Mouse (Mus musculus) limb, embryonic 11.5 days (tissue): Measurements from ENCODE around the gene Slc12a5. TPM values are rescaled to one million over a fixed set of nuclear protein-coding genes. Genes with fewer than 3 reads are reported as not detected.

ENCODE experiments used
- ATAC-seq: fragments of 200-750 bp; cut with Nextera tagmentation; 2 replicates; pipeline ENCODE4 v1.8.0; 2017; ENCODE audit warnings: low read depth; ENCODE audit not compliant: insufficient number of reproducible peaks, low FRiP score, low TSS enrichment
- DNase-seq: peaks from one replicate; pipeline ENCODE4 v3.0.0-alpha.2; 2015; ENCODE audit warnings: low spot score
- H3K27ac ChIP-seq: fragments of 300-500 bp; sonication (generic); replicated peaks from 2 replicates; pipeline ENCODE4 v1.5.1; 2014; ENCODE audit warnings: low read depth, mild to moderate bottlenecking, low read length
- H3K27me3 ChIP-seq: fragments of 300-500 bp; sonication (generic); 2 replicates; pipeline ENCODE4 v1.6.1; 2014; ENCODE audit warnings: mild to moderate bottlenecking, low read length, mixed read lengths; ENCODE audit not compliant: control insufficient read depth, insufficient read depth
- H3K36me3 ChIP-seq: fragments of 300-500 bp; sonication (generic); 2 replicates; pipeline ENCODE4 v1.6.1; 2014; ENCODE audit warnings: mild to moderate bottlenecking, low read length, moderate library complexity, mixed read lengths; ENCODE audit not compliant: control insufficient read depth, insufficient read depth
- H3K4me1 ChIP-seq: fragments of 300-500 bp; sonication (generic); 2 replicates; pipeline ENCODE4 v1.6.1; 2014; ENCODE audit warnings: low read length, mixed read lengths; ENCODE audit not compliant: control insufficient read depth, insufficient read depth
- H3K4me2 ChIP-seq: fragments of 300-500 bp; sonication (generic); 2 replicates; pipeline ENCODE4 v1.6.1; 2014; ENCODE audit warnings: low read depth, mild to moderate bottlenecking, moderate library complexity; ENCODE audit not compliant: severe bottlenecking
- H3K4me3 ChIP-seq: fragments of 300-500 bp; sonication (generic); 2 replicates; pipeline ENCODE4 v1.5.1; 2014; ENCODE audit warnings: low read depth, low read length
- H3K9ac ChIP-seq: fragments of 300-500 bp; sonication (generic); 2 replicates; pipeline ENCODE4 v1.6.1; 2014; ENCODE audit warnings: mild to moderate bottlenecking, low read length
- H3K9me3 ChIP-seq: fragments of 300-500 bp; sonication (generic); 2 replicates; pipeline ENCODE4 v1.6.1; 2016; ENCODE audit warnings: low read length; ENCODE audit not compliant: control insufficient read depth
- WGBS: fragments of 180-500 bp; shearing (Covaris S2); extraction: QIAGEN DNeasy Blood & Tissue Kit; methylation state at CpG from one replicate; pipeline ENCODE4 v1.1.7; 2014; 5-methylcytosine and 5-hydroxymethylcytosine counted together
- polyA plus RNA-seq: library from polyadenylated mRNA; unstranded; fragments of >200 nt; fragmentation: Nextera tagmentation; extraction: Ambion mirVana; gene quantifications from 2 replicates; pipeline ENCODE4 v1.2.1, GENCODE M21; 2014

The Slc12a5 gene
- polyA plus RNA-seq, 1 experiment from 2014 or later: 0.92 TPM

DNA sequence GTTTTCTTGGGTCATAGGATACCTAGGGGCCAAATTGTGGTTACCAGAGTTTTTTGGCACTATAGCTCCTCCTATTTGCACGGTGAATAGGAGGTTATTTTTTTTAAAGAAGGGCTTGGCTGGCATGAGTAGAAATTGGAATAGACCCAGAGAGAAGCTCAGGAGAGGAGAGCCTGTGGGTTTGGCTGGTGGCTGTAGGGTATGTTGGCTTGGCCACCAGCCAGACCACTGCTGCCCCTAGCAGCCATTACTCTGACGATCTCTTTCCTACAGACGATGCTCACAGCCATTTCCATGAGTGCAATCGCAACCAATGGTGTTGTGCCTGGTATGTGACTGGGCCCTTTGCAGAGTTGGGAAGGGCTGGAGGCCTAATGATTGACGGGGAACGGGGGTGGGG, 15.0 kb downstream of the Slc12a5 start:
- no peak for DNase-seq
- Histone ChIP-seq H3K9ac (no peak overlapping the region), H3K4me2 (no peak overlapping the region), H3K27ac (no peak overlapping the region), H3K36me3 (no peaks in the 10 kb centered on the region), H3K27me3 (peaks cover 13% of the 10 kb centered on the region), H3K9me3 (no peaks in the 10 kb centered on the region), H3K4me3 (no peak overlapping the region), H3K4me1 (peaks cover 5% of the 10 kb centered on the region; the same call in 1 of the 2 replicates)
- no peak for ATAC-seq
- 89% methylated on average over 6 of the region's 6 CpGs for WGBS

GRCm38 (mm10) chr2:164979749-164980148, 19.1 kb downstream of the Slc12a5 start:
- Histone ChIP-seq H3K4me3 (no peak overlapping the region), H3K9ac (no peak overlapping the region), H3K4me1 (no peaks in the 10 kb centered on the region), H3K9me3 (no peaks in the 10 kb centered on the region), H3K27me3 (no peaks in the 10 kb centered on the region), H3K4me2 (no peak overlapping the region), H3K27ac (no peak overlapping the region), H3K36me3 (no peaks in the 10 kb centered on the region)
- DNase-seq: peak; percentile 83
- ATAC-seq: no peak
- WGBS: 22% methylated on average over 7 of the region's 7 CpGs

- H3K36me3 ChIP-seq: no peaks in the 10 kb centered on the region
- no peak overlapping the region for H3K4me3 ChIP-seq
- DNase-seq (no peak), ATAC-seq (no peak)
- no peaks in the 10 kb centered on the region for H3K27me3 ChIP-seq
- no peak overlapping the region for H3K9ac ChIP-seq
- no peak overlapping the region for H3K27ac ChIP-seq
- H3K4me2 ChIP-seq: no peak overlapping the region
- 85% methylated on average over 6 of the region's 6 CpGs for WGBS
- no peaks in the 10 kb centered on the region for H3K4me1 ChIP-seq
- H3K9me3 ChIP-seq: no peaks in the 10 kb centered on the region
These were observed 25.4 kb downstream of the Slc12a5 start for GRCm38 (mm10) chr2:164985962-164986361.

GRCm38 (mm10) chr2:164986371-164987027, 25.9 kb downstream of the Slc12a5 start:
- Histone ChIP-seq H3K4me1 (no peaks in the 10 kb centered on the region), H3K9ac (no peak overlapping the region), H3K27me3 (no peaks in the 10 kb centered on the region), H3K36me3 (no peaks in the 10 kb centered on the region), H3K27ac (no peak overlapping the region), H3K4me2 (no peak overlapping the region), H3K4me3 (no peak overlapping the region), H3K9me3 (no peaks in the 10 kb centered on the region)
- 72% methylated on average over 14 of the region's 14 CpGs for WGBS
- DNase-seq (no peak), ATAC-seq (no peak)

DNA sequence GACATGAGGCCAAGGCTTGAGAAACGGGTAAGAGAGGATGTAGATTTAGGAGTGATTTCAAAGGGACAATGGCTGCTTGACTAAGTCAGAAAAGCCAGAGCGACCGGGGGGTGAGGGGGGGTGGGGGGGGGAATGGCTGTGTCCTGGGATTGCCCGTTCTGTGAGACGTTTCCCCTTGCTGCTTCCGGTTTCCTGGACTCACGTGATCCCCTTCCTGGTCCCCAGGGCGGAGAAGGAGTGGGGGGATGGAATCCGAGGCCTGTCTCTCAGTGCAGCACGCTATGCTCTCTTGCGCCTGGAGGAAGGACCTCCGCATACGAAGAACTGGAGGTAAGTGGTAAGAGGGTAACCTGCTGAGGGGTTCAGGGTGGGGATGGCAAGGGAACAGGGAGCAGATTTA, 28.2 kb downstream of the Slc12a5 start:
- Histone ChIP-seq H3K4me2 (no peak overlapping the region), H3K36me3 (no peaks in the 10 kb centered on the region), H3K27ac (no peak overlapping the region), H3K27me3 (no peaks in the 10 kb centered on the region), H3K4me1 (no peaks in the 10 kb centered on the region), H3K9ac (no peak overlapping the region), H3K9me3 (no peaks in the 10 kb centered on the region), H3K4me3 (no peak overlapping the region)
- DNase-seq (no peak), ATAC-seq (no peak)
- WGBS: 68% methylated on average over 13 of the region's 13 CpGs

- Histone ChIP-seq H3K9me3 (no peaks in the 10 kb centered on the region), H3K36me3 (no peaks in the 10 kb centered on the region), H3K4me3 (no peak overlapping the region), H3K4me2 (no peak overlapping the region), H3K4me1 (no peaks in the 10 kb centered on the region), H3K9ac (no peak overlapping the region), H3K27me3 (peaks cover 7% of the 10 kb centered on the region; the same call in 1 of the 2 replicates), H3K27ac (no peak overlapping the region)
- ATAC-seq (no peak), DNase-seq (no peak)
- 75% methylated on average over 3 of the region's 3 CpGs for WGBS
These were observed 30.5 kb downstream of the Slc12a5 start for GRCm38 (mm10) chr2:164991111-164991510.

DNA sequence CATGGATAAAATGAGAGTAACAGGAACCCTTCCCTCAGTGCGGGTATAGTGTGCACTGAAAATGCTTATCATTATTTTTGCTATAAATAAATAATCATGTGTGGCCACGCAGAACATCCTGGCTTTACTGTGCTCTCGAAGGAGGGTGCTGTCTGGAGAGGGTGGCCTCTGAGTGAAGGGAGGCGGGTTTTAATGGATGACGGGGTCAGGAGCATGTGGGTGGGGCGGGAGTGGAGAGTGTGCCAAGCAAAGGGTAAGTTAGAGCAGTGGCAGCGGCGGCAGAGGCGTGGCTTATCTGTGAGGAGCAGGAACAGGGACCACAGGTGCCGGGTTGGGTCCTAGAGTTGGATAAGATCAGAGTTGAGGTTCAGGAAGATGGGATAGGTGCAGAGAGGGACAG, 31.2 kb downstream of the Slc12a5 start:
- H3K4me2 ChIP-seq: no peak overlapping the region
- H3K4me1 ChIP-seq: no peaks in the 10 kb centered on the region
- H3K9me3 ChIP-seq: no peaks in the 10 kb centered on the region
- H3K9ac ChIP-seq: no peak overlapping the region
- 44% methylated on average over 10 of the region's 10 CpGs for WGBS
- no peaks in the 10 kb centered on the region for H3K36me3 ChIP-seq
- peaks cover 13% of the 10 kb centered on the region for H3K27me3 ChIP-seq
- DNase-seq (no peak), ATAC-seq (no peak)
- H3K4me3 ChIP-seq: no peak overlapping the region
- no peak overlapping the region for H3K27ac ChIP-seq

GRCm38 (mm10) chr2:164994156-164994555, 33.6 kb downstream of the Slc12a5 start:
- no peaks in the 10 kb centered on the region for H3K9me3 ChIP-seq
- H3K27me3 ChIP-seq: peaks cover 34% of the 10 kb centered on the region
- no peak overlapping the region for H3K27ac ChIP-seq
- ATAC-seq: no peak
- H3K36me3 ChIP-seq: no peaks in the 10 kb centered on the region
- 86% methylated on average over 11 of the region's 11 CpGs for WGBS
- no peak overlapping the region for H3K4me2 ChIP-seq
- H3K4me3 ChIP-seq: no peak overlapping the region
- no peak overlapping the region for H3K9ac ChIP-seq
- peaks cover 15% of the 10 kb centered on the region for H3K4me1 ChIP-seq
- no peak for DNase-seq
